Mouse (Mus musculus) liver, adult 2 months (tissue): ENCODE measurements at regions not wholly inside any gene's neighbourhood (a gene's known extent, or its start where the extent isn't known, plus 50 kb on each side); places are given as distances from the start of the nearest gene placed in this dataset.

ENCODE experiments used
- DNase-seq: peaks from one replicate; pipeline ENCODE4 v3.0.0-alpha.2; 2011; ENCODE audit warnings: low read depth, low spot score; ENCODE audit errors: extremely low read depth
- H3K27ac ChIP-seq: fragments of 200-500 bp; replicated peaks from 2 replicates; pipeline ENCODE4 v1.5.1; 2012; ENCODE audit warnings: low read depth, mild to moderate bottlenecking, control low read depth, inconsistent platforms, low read length; ENCODE audit not compliant: insufficient read depth
- H3K27me3 ChIP-seq: fragments of 200-500 bp; 2 replicates; pipeline ENCODE4 v1.6.1; 2012; ENCODE audit warnings: mild to moderate bottlenecking, moderate library complexity, low read length, inconsistent platforms; ENCODE audit not compliant: control insufficient read depth, insufficient read depth
- H3K36me3 ChIP-seq: fragments of 200-500 bp; 2 replicates; pipeline ENCODE4 v1.6.1; 2012; ENCODE audit warnings: low read length, inconsistent platforms; ENCODE audit not compliant: control insufficient read depth, insufficient read depth
- H3K4me1 ChIP-seq: fragments of 200-500 bp; 2 replicates; pipeline ENCODE4 v1.6.1; 2011; ENCODE audit warnings: low read length; ENCODE audit not compliant: control insufficient read depth, insufficient read depth
- H3K4me3 ChIP-seq: fragments of 200-500 bp; 2 replicates; pipeline ENCODE4 v1.5.1; 2011; ENCODE audit warnings: low read depth, mild to moderate bottlenecking, control low read depth, low read length, moderate library complexity; ENCODE audit not compliant: insufficient read depth
- H3K79me2 ChIP-seq: fragments of 200-500 bp; 2 replicates; pipeline ENCODE4 v1.6.1; 2012; ENCODE audit warnings: inconsistent platforms, mild to moderate bottlenecking, low read length, moderate library complexity; ENCODE audit not compliant: control insufficient read depth, insufficient read depth
- H3K9ac ChIP-seq: fragments of 200-500 bp; 2 replicates; pipeline ENCODE4 v1.6.1; 2012; ENCODE audit warnings: low read depth, mild to moderate bottlenecking, control low read depth, inconsistent platforms, low read length
- CTCF ChIP-seq: fragments of 200-500 bp; IDR thresholded peaks from 2 replicates; pipeline ENCODE4 v1.5.1; 2011; ENCODE audit warnings: low read depth, low read length, control low read depth
- POLR2A ChIP-seq: fragments of 200-500 bp; IDR thresholded peaks from 2 replicates; pipeline ENCODE4 v1.6.1; 2011; ENCODE audit warnings: low read length, control low read depth; ENCODE audit not compliant: insufficient read depth; ENCODE audit errors: extremely low read depth
- WGBS: fragments of 180-500 bp; shearing (Covaris S2); methylation state at CpG from one replicate; pipeline ENCODE4 v1.1.7; 2018; 5-methylcytosine and 5-hydroxymethylcytosine counted together

DNA sequence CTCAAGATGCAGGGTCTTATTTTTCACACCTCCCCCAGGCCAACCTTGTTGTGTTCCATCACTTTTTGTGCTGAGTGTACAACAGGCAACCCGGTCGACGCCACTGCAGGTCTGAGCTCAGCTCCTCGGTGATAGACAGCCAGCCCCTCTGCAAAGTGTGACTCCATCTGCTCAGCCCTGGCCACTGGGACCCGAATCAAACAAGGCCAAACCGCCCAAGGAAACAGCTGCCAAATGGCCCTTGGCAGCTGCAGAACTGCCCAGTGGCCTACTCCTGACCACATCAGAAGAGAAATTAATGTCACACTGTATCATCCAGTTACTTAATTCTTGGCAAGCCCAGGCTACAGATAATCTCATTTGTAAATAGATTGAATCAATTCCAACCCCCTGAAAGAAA is 213.3 kb downstream of the Ppp4r2 start:
- DNase-seq = peak; percentile 75
- Histone ChIP-seq H3K4me3 (no peak overlapping the region), H3K36me3 (no peaks in the 10 kb centered on the region), H3K79me2 (no peaks in the 10 kb centered on the region), H3K27ac (no peak overlapping the region), H3K27me3 (no peaks in the 10 kb centered on the region), H3K4me1 (no peaks in the 10 kb centered on the region), H3K9ac (no peak overlapping the region)
- 56% methylated on average over 6 of the region's 6 CpGs for WGBS
- TF ChIP-seq POLR2A (no peak), CTCF (no peak)

GRCm38 (mm10) chr6:101047195-101047594 is 213.8 kb downstream of the Ppp4r2 start:
- no peak for DNase-seq
- no peaks in the 10 kb centered on the region for H3K36me3 ChIP-seq
- WGBS = 87% methylated on average over 10 of the region's 10 CpGs
- TF ChIP-seq CTCF = no peak
- TF ChIP-seq POLR2A = no peak
- H3K79me2 ChIP-seq = no peaks in the 10 kb centered on the region
- H3K27me3 ChIP-seq = no peaks in the 10 kb centered on the region
- H3K4me1 ChIP-seq = no peaks in the 10 kb centered on the region
- H3K27ac ChIP-seq = no peak overlapping the region
- no peak overlapping the region for H3K9ac ChIP-seq
- no peak overlapping the region for H3K4me3 ChIP-seq

GRCm38 (mm10) chr6:101048431-101048830 is 215.0 kb downstream of the Ppp4r2 start:
- Histone ChIP-seq H3K4me1 (no peaks in the 10 kb centered on the region), H3K79me2 (no peaks in the 10 kb centered on the region), H3K27ac (no peak overlapping the region), H3K27me3 (no peaks in the 10 kb centered on the region), H3K36me3 (no peaks in the 10 kb centered on the region), H3K9ac (no peak overlapping the region), H3K4me3 (no peak overlapping the region)
- no peak for DNase-seq
- TF ChIP-seq POLR2A = no peak
- no peak for TF ChIP-seq CTCF
- WGBS = 96% methylated on average over 1 of the region's 1 CpGs

DNA sequence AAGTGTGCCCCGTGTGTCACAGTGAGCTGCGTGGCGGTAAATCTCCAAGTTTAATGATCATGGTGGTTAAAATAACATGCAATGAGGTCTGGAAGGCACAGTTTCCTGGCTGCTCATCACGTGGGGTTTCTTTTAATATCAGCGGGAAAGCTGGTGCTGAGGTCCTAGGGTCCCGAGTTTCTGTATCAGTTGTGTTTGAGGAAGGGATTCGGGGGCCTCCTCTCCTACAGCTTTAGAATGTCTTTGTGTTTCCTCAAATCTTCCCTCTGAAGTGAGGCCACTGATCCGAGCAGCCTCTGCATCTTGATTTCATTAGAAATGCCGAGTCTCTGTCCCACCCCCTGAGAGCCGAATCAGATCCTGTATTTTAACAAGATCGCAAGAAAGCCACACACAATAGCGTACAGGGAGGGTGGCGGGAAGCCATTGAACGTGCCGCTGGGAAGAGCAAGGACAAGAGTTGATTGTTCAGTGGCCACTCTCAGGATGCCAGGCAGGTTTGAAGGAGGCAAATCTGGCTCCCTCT is 215.5 kb downstream of the Ppp4r2 start:
- H3K27me3 ChIP-seq = no peaks in the 10 kb centered on the region
- H3K4me3 ChIP-seq = no peak overlapping the region
- no peaks in the 10 kb centered on the region for H3K36me3 ChIP-seq
- H3K9ac ChIP-seq = no peak overlapping the region
- no peaks in the 10 kb centered on the region for H3K4me1 ChIP-seq
- no peak overlapping the region for H3K27ac ChIP-seq
- H3K79me2 ChIP-seq = no peaks in the 10 kb centered on the region
- TF ChIP-seq POLR2A = no peak
- no peak for TF ChIP-seq CTCF
- 84% methylated on average over 15 of the region's 15 CpGs for WGBS
- no peak for DNase-seq

GRCm38 (mm10) chr6:101054880-101055279 is 221.5 kb downstream of the Ppp4r2 start:
- H3K27ac ChIP-seq = no peak overlapping the region
- no peak overlapping the region for H3K9ac ChIP-seq
- no peaks in the 10 kb centered on the region for H3K36me3 ChIP-seq
- no peak overlapping the region for H3K4me3 ChIP-seq
- H3K79me2 ChIP-seq = no peaks in the 10 kb centered on the region
- H3K27me3 ChIP-seq = no peaks in the 10 kb centered on the region
- no peak for DNase-seq
- WGBS = 66% methylated on average over 7 of the region's 7 CpGs
- no peak for TF ChIP-seq CTCF
- H3K4me1 ChIP-seq = no peaks in the 10 kb centered on the region

DNA sequence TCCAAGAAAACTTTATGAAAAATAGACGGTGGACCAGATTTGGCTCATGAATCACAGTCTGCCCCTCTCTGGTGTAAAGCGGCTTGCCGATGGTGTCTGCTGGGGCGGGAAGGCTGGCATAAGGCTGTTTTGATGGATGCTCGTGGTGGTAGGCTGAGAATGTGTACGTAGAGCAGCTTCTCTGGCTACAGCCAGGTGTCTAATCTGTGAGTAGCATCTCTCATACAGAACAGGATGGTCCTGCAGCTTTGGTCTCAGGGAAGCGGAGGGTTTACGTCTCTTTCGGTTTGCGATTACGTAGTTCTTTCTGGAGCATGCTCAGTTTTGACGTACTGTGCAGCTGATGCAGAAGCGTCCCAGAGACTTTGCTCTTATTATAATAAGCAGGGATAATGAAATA is 222.9 kb downstream of the Ppp4r2 start:
- WGBS = 92% methylated on average over 13 of the region's 13 CpGs
- no peak for DNase-seq

More for the DNA sequence above, 222.9 kb downstream of the Ppp4r2 start:
- Histone ChIP-seq H3K4me1 (no peaks in the 10 kb centered on the region), H3K27ac (no peak overlapping the region), H3K36me3 (no peaks in the 10 kb centered on the region), H3K4me3 (no peak overlapping the region), H3K79me2 (no peaks in the 10 kb centered on the region), H3K9ac (no peak overlapping the region), H3K27me3 (no peaks in the 10 kb centered on the region)
- TF ChIP-seq POLR2A (no peak), CTCF (no peak)
